Mouse (Mus musculus) liver, adult 2 months (tissue): ENCODE data around the gene Acad8. TPM values are rescaled to one million over a fixed set of nuclear protein-coding genes. Genes with fewer than 3 reads are reported as not detected.
A peak's percentile ranks its signal among the peaks of the same experiment; 100 is the strongest.

Source experiments
- DNase-seq: peaks from one replicate; pipeline ENCODE4 v3.0.0-alpha.2; 2011; ENCODE audit warnings: low read depth, low spot score; ENCODE audit errors: extremely low read depth
- H3K27ac ChIP-seq: fragments of 200-500 bp; replicated peaks from 2 replicates; pipeline ENCODE4 v1.5.1; 2012; ENCODE audit warnings: low read depth, mild to moderate bottlenecking, control low read depth, inconsistent platforms, low read length; ENCODE audit not compliant: insufficient read depth
- H3K27me3 ChIP-seq: fragments of 200-500 bp; 2 replicates; pipeline ENCODE4 v1.6.1; 2012; ENCODE audit warnings: mild to moderate bottlenecking, moderate library complexity, low read length, inconsistent platforms; ENCODE audit not compliant: control insufficient read depth, insufficient read depth
- H3K36me3 ChIP-seq: fragments of 200-500 bp; 2 replicates; pipeline ENCODE4 v1.6.1; 2012; ENCODE audit warnings: low read length, inconsistent platforms; ENCODE audit not compliant: control insufficient read depth, insufficient read depth
- H3K4me1 ChIP-seq: fragments of 200-500 bp; 2 replicates; pipeline ENCODE4 v1.6.1; 2011; ENCODE audit warnings: low read length; ENCODE audit not compliant: control insufficient read depth, insufficient read depth
- H3K4me3 ChIP-seq: fragments of 200-500 bp; 2 replicates; pipeline ENCODE4 v1.5.1; 2011; ENCODE audit warnings: low read depth, mild to moderate bottlenecking, control low read depth, low read length, moderate library complexity; ENCODE audit not compliant: insufficient read depth
- H3K79me2 ChIP-seq: fragments of 200-500 bp; 2 replicates; pipeline ENCODE4 v1.6.1; 2012; ENCODE audit warnings: inconsistent platforms, mild to moderate bottlenecking, low read length, moderate library complexity; ENCODE audit not compliant: control insufficient read depth, insufficient read depth
- H3K9ac ChIP-seq: fragments of 200-500 bp; 2 replicates; pipeline ENCODE4 v1.6.1; 2012; ENCODE audit warnings: low read depth, mild to moderate bottlenecking, control low read depth, inconsistent platforms, low read length
- CTCF ChIP-seq: fragments of 200-500 bp; IDR thresholded peaks from 2 replicates; pipeline ENCODE4 v1.5.1; 2011; ENCODE audit warnings: low read depth, low read length, control low read depth
- POLR2A ChIP-seq: fragments of 200-500 bp; IDR thresholded peaks from 2 replicates; pipeline ENCODE4 v1.6.1; 2011; ENCODE audit warnings: low read length, control low read depth; ENCODE audit not compliant: insufficient read depth; ENCODE audit errors: extremely low read depth
- WGBS: fragments of 180-500 bp; shearing (Covaris S2); methylation state at CpG from one replicate; pipeline ENCODE4 v1.1.7; 2018; 5-methylcytosine and 5-hydroxymethylcytosine counted together
- polyA plus RNA-seq: library from polyadenylated mRNA; depleted of rRNA; stranded (reverse); fragments of >200 nt; gene quantifications from 2 replicates; pipeline ENCODE4 v1.2.3, GENCODE M21; 2012
- total RNA-seq: library from RNA; depleted of rRNA; stranded (reverse); fragments of >200 nt; gene quantifications from 2 replicates; pipeline ENCODE4 v1.2.3, GENCODE M21; 2014

Acad8 gene
- total and polyA plus RNA-seq, 2 experiments, result 43.5 to 45.7 TPM

GRCm38 (mm10) chr9:27006866-27007265 lies 7.5 kb upstream of the Acad8 start:
- H3K4me1 ChIP-seq, result no peaks in the 10 kb centered on the region
- H3K4me3 ChIP-seq, result no peak overlapping the region
- no peaks in the 10 kb centered on the region for H3K27me3 ChIP-seq
- no peak for DNase-seq
- no peak overlapping the region for H3K27ac ChIP-seq
- H3K9ac ChIP-seq, result no peak overlapping the region
- WGBS, result 88% methylated on average over 5 of the region's 5 CpGs
- H3K36me3 ChIP-seq, result peaks cover 62% of the 10 kb centered on the region
- no peaks in the 10 kb centered on the region for H3K79me2 ChIP-seq
- no peak for TF ChIP-seq POLR2A
- TF ChIP-seq CTCF, result no peak

DNA sequence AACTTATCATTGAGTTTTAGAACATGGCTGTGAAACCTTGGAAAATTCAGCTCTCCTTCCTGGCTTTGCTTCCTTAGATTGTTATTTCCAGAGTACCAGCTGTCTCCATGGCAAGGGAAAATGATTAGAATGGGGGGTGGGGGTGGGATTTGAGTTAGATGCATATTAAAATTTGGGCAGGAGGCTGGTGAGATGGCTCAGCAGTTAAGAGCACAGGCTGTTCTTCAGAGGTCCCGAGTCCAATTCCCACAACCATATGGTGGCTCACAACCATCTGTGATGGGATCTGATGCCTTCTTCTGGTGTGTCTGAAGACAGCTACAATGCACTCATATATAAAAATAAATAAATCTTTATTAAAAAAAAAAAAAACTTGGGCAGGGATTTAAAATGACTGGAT lies 6.6 kb upstream of the Acad8 start:
- Histone ChIP-seq H3K79me2 (no peaks in the 10 kb centered on the region), H3K27me3 (no peaks in the 10 kb centered on the region), H3K27ac (no peak overlapping the region), H3K4me1 (no peaks in the 10 kb centered on the region), H3K4me3 (no peak overlapping the region), H3K36me3 (peaks cover 56% of the 10 kb centered on the region), H3K9ac (no peak overlapping the region)
- TF ChIP-seq POLR2A (no peak), CTCF (no peak)
- 90% methylated on average over 1 of the region's 1 CpGs for WGBS
- DNase-seq, result no peak

- TF ChIP-seq CTCF (no peak), POLR2A (no peak)
- Histone ChIP-seq H3K36me3 (peaks cover 56% of the 10 kb centered on the region), H3K27ac (no peak overlapping the region), H3K79me2 (no peaks in the 10 kb centered on the region), H3K4me3 (no peak overlapping the region), H3K4me1 (no peaks in the 10 kb centered on the region), H3K9ac (no peak overlapping the region), H3K27me3 (no peaks in the 10 kb centered on the region)
- 95% methylated on average over 3 of the region's 3 CpGs for WGBS
- no peak for DNase-seq
These were observed 5.9 kb upstream of the Acad8 start for GRCm38 (mm10) chr9:27005231-27005630.

- Histone ChIP-seq H3K79me2 (peaks cover 15% of the 10 kb centered on the region; the same call in 1 of the 2 replicates), H3K9ac (peak overlapping the region; percentile 86), H3K4me3 (peak overlapping the region; percentile 86), H3K27ac (peak overlapping the region; percentile 73), H3K36me3 (peaks cover 6% of the 10 kb centered on the region; the same call in 1 of the 2 replicates), H3K27me3 (no peaks in the 10 kb centered on the region), H3K4me1 (peaks cover 12% of the 10 kb centered on the region)
- 0% methylated on average over 29 of the region's 29 CpGs for WGBS
- no peak for TF ChIP-seq POLR2A
- TF ChIP-seq CTCF, result no peak
- DNase-seq, result peak; percentile 74
These were observed 501 bp downstream of the Acad8 start for GRCm38 (mm10) chr9:26998669-26999460.

DNA sequence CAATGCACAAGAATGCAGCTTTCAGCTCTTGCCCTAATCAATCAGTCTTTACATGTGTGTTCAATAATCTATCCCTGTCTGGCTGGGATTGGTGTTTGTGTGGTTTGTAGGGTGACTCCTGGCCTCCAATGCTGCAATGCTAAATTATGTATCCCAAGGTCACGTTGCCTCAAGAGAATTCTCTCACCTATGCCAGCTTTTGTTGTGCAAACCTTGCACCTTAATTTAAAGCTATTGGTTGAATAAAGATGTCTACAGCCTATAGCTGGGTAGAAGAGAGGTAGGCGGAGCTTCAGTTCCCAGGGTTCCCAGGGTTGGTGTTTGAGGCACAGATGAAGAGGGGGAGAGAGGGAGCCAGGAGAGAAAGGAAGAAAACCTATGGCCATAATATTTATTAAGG lies 1.9 kb downstream of the Acad8 start:
- no peak for TF ChIP-seq POLR2A
- no peak for TF ChIP-seq CTCF
- DNase-seq, result no peak
- no peak overlapping the region for H3K9ac ChIP-seq
- no peak overlapping the region for H3K27ac ChIP-seq
- H3K36me3 ChIP-seq, result 0 out of 2 replicates have a peak, but pooled peaks cover under 1% of the 10 kb centered on the region
- WGBS, result 69% methylated on average over 2 of the region's 2 CpGs
- H3K4me1 ChIP-seq, result peaks cover 15% of the 10 kb centered on the region
- no peaks in the 10 kb centered on the region for H3K27me3 ChIP-seq
- H3K79me2 ChIP-seq, result peaks cover 15% of the 10 kb centered on the region; the same call in 1 of the 2 replicates
- no peak overlapping the region for H3K4me3 ChIP-seq

DNA sequence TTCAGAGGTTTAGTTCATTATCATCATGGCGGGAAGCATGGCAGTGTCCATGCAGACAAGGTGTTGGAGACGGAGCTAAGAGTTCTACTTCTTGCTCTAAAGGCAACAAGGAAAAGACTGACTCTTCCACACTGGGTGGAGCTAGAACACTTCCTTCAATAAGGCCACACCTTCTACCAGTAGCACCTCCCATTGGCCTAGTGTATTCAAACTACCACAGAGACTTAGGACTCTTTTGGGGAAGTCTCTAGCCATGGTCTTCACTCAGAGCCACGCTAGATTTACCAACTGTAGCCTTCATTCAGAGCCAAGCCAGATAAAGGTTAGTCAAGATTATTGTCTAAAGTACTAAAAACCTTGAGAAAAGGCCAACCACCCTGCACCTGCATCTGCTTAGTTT lies 2.3 kb downstream of the Acad8 start:
- no peaks in the 10 kb centered on the region for H3K27me3 ChIP-seq
- H3K36me3 ChIP-seq, result peaks cover 4% of the 10 kb centered on the region
- H3K9ac ChIP-seq, result no peak overlapping the region
- peaks cover 15% of the 10 kb centered on the region for H3K4me1 ChIP-seq
- peak; percentile 34 for DNase-seq
- TF ChIP-seq CTCF (no peak), POLR2A (no peak)
- 77% methylated on average over 3 of the region's 3 CpGs for WGBS
- no peak overlapping the region for H3K4me3 ChIP-seq
- peaks cover 15% of the 10 kb centered on the region; the same call in 1 of the 2 replicates for H3K79me2 ChIP-seq
- H3K27ac ChIP-seq, result no peak overlapping the region
